Mouse (Mus musculus) forebrain, postnatal 0 days (tissue): ENCODE results near the gene Rora. TPM values are rescaled to one million over a fixed set of nuclear protein-coding genes. Genes with fewer than 3 reads are reported as not detected.

Source experiments
- ATAC-seq: fragments of 200-750 bp; cut with Nextera tagmentation; 2 replicates; pipeline ENCODE4 v1.8.0; 2017; ENCODE audit warnings: mild to moderate bottlenecking, moderate library complexity
- DNase-seq: peaks from one replicate; pipeline ENCODE4 v3.0.0-alpha.2; 2015
- H3K27ac ChIP-seq: fragments of 300-500 bp; sonication (generic); 2 replicates; pipeline ENCODE4 v1.5.1; 2014; ENCODE audit warnings: low read depth, mild to moderate bottlenecking, antibody characterized with exemption, low read length, moderate library complexity, mixed read lengths
- H3K27me3 ChIP-seq: fragments of 300-500 bp; sonication (generic); 2 replicates; pipeline ENCODE4 v1.6.1; 2014; ENCODE audit warnings: mild to moderate bottlenecking, low read length, mixed read lengths; ENCODE audit not compliant: insufficient read depth
- H3K36me3 ChIP-seq: fragments of 300-500 bp; sonication (generic); 2 replicates; pipeline ENCODE4 v1.6.1; 2014; ENCODE audit warnings: mild to moderate bottlenecking, moderate library complexity; ENCODE audit not compliant: insufficient read depth
- H3K4me1 ChIP-seq: fragments of 300-500 bp; sonication (generic); 2 replicates; pipeline ENCODE4 v1.6.1; 2014; ENCODE audit warnings: antibody characterized with exemption; ENCODE audit not compliant: insufficient read depth
- H3K4me2 ChIP-seq: fragments of 300-500 bp; sonication (generic); 2 replicates; pipeline ENCODE4 v1.6.1; 2014; ENCODE audit warnings: low read depth, mild to moderate bottlenecking, moderate library complexity
- H3K4me3 ChIP-seq: fragments of 300-500 bp; sonication (generic); 2 replicates; pipeline ENCODE4 v1.5.1; 2014; ENCODE audit warnings: low read depth, low read length, mixed read lengths
- H3K9ac ChIP-seq: fragments of 300-500 bp; sonication (generic); 2 replicates; pipeline ENCODE4 v1.6.1; 2014; ENCODE audit warnings: mild to moderate bottlenecking
- H3K9me3 ChIP-seq: fragments of 300-500 bp; sonication (generic); 2 replicates; pipeline ENCODE4 v1.6.1; 2016; ENCODE audit warnings: low read length
- CTCF ChIP-seq: sonication (generic); IDR thresholded peaks from 2 replicates; pipeline ENCODE4 v1.5.1; 2016; ENCODE audit warnings: antibody characterized with exemption, control low read depth, low read depth
- WGBS: fragments of 180-500 bp; shearing (Covaris S2); extraction: QIAGEN DNeasy Blood & Tissue Kit; methylation state at CpG from one replicate; pipeline ENCODE4 v1.1.7; 2014; 5-methylcytosine and 5-hydroxymethylcytosine counted together
- polyA plus RNA-seq: library from polyadenylated mRNA; unstranded; fragments of >200 nt; fragmentation: Nextera tagmentation; extraction: Ambion mirVana; gene quantifications from 2 replicates; pipeline ENCODE4 v1.2.1, GENCODE M21; 2015
- total RNA-seq: library from RNA; depleted of rRNA; stranded (reverse); fragments of >200 nt; gene quantifications from 2 replicates; pipeline ENCODE4 v1.2.3, GENCODE M21; 2014

Rora gene
- total and polyA plus RNA-seq, 2 experiments from 2014 or later: 9.8 to 23.9 TPM

- DNase-seq (no peak), ATAC-seq (no peak)
- Histone ChIP-seq H3K27me3 (no peaks in the 10 kb centered on the region), H3K9me3 (no peaks in the 10 kb centered on the region), H3K36me3 (no peaks in the 10 kb centered on the region), H3K4me2 (no peak overlapping the region), H3K9ac (no peak overlapping the region), H3K27ac (no peak overlapping the region), H3K4me3 (no peak overlapping the region), H3K4me1 (no peaks in the 10 kb centered on the region)
- WGBS: 88% methylated on average over 4 of the region's 4 CpGs
- no peak for TF ChIP-seq CTCF
These were observed 733.7 kb downstream of the Rora start for GRCm38 (mm10) chr9:69387296-69387695.

DNA sequence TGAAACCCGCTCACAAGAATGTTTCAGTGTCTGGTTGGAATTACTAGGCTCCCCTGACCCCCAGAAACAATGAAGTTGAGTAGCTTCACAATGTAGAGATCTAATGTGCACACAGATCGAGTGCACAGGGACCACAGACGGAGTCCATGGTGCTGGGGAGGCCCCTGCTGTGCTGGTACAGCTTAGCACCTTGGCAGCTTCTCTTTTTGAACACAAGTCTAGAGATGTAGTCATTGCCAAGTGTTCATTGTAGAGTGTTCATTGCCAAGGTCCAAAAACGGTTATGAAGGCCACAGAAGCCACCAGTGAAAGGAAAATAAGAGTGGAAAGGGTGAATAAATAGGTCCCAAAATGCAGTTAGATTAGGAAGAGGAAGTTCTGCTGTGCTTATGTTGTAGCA lies 737.0 kb downstream of the Rora start:
- TF ChIP-seq CTCF: no peak
- no peak overlapping the region for H3K27ac ChIP-seq
- no peaks in the 10 kb centered on the region for H3K27me3 ChIP-seq
- H3K4me2 ChIP-seq: no peak overlapping the region
- WGBS: 66% methylated on average over 4 of the region's 4 CpGs
- no peak overlapping the region for H3K9ac ChIP-seq
- no peaks in the 10 kb centered on the region for H3K36me3 ChIP-seq
- no peaks in the 10 kb centered on the region for H3K4me1 ChIP-seq
- DNase-seq (no peak), ATAC-seq (no peak)
- no peak overlapping the region for H3K4me3 ChIP-seq
- no peaks in the 10 kb centered on the region for H3K9me3 ChIP-seq

DNA sequence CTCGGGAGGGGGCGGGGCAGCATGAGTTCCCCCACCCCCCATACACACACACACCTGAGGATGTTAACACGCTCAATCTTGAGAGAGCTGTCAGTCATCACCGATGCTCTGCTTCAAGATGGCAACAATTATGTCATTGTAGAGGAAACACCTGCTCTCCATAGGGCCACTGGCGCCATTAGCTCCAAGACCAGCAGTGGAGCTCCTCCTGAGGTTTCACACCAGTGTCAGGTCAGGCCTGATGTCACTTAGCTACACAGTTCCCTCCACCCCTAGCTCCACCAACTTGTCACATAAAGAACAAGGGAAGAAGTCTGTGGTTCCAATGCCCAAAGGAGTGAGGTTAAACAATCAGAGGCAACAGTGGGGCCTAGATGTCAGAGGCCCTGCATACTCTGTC lies 740.6 kb downstream of the Rora start:
- no peak for TF ChIP-seq CTCF
- no peaks in the 10 kb centered on the region for H3K9me3 ChIP-seq
- H3K27ac ChIP-seq: no peak overlapping the region
- peaks cover 5% of the 10 kb centered on the region; the same call in 1 of the 2 replicates for H3K4me1 ChIP-seq
- H3K4me3 ChIP-seq: no peak overlapping the region
- DNase-seq (no peak), ATAC-seq (no peak)
- no peaks in the 10 kb centered on the region for H3K36me3 ChIP-seq
- no peak overlapping the region for H3K9ac ChIP-seq
- WGBS: 91% methylated on average over 5 of the region's 5 CpGs
- no peak overlapping the region for H3K4me2 ChIP-seq
- H3K27me3 ChIP-seq: no peaks in the 10 kb centered on the region

DNA sequence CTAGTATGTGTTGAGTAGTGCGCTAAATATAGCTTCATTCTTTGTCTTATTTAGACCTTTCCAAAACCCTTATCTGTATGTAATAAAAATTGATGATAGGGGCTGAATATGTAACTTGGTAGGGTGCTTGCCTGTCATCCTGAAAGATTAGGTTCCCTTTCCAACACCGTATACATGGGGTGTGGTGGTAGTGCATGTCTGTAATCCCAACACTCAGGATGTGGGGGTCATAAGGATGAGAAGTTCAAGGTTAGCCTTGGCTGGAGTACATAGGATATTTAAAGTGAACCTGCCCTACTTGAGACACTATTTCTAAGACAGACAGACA lies 743.8 kb downstream of the Rora start:
- Histone ChIP-seq H3K4me2 (peak overlapping the region; percentile 92), H3K27ac (peak overlapping the region; percentile 91), H3K27me3 (no peaks in the 10 kb centered on the region), H3K36me3 (no peaks in the 10 kb centered on the region), H3K4me3 (peak overlapping the region; percentile 66), H3K9me3 (no peaks in the 10 kb centered on the region), H3K4me1 (peaks cover 5% of the 10 kb centered on the region; the same call in 1 of the 2 replicates), H3K9ac (peak overlapping the region; percentile 91)
- WGBS: 67% methylated on average over 2 of the region's 2 CpGs
- DNase-seq (no peak), ATAC-seq (peak; percentile 48)
- TF ChIP-seq CTCF: no peak

DNA sequence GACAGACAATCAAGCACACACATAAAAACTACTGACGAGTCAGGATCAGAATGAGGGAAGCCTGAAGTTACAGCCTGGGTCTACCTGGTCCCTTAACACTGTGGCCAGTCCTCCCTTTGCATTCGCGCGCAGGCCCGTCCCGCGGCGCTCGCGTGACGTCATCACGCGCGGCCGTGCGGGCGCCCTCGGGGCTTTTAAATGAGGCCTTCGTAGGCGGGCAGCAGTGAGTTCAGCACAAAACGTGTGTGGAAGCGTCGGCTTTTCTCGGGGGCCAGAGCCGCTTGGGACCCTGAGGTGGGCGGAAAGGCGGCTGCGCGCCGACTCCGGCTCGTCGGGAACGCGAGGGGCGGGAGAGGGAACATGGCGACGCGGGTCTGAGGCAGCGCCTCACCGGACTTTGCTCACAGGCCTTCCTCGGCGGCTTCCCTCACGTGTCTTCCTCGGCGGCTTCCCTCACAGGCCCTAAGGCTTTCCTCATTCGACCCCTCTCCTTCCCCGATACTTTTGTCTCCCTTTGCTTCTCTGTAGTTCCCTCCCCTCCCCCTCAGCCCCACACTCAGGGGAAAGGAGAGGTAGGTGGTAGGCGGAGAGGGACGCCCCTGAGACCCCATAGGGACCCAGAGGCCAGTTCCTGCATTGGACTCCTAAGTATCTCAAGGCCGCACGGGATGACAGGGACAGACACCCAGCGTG lies 744.3 kb downstream of the Rora start, which contains the start of gene Ice2:
Gene Ice2, plus strand, starts transcription at position 147 of the 693 bp plus-strand sequence.
- Histone ChIP-seq H3K4me2 (peak within 1 kb of the TSS; percentile 92), H3K27me3 (no peaks in the 10 kb centered on the region), H3K9ac (peak within 1 kb of the TSS; percentile 91), H3K27ac (peak within 1 kb of the TSS; percentile 91), H3K4me1 (peaks cover 5% of the 10 kb centered on the region; the same call in 1 of the 2 replicates), H3K36me3 (no peaks in the 10 kb centered on the region), H3K9me3 (no peaks in the 10 kb centered on the region), H3K4me3 (peak within 1 kb of the TSS; percentile 66)
- TF ChIP-seq CTCF: no peak
- DNase-seq (peak; percentile 92), ATAC-seq (peak; percentile 94)
- WGBS: under 1% methylated on average over 52 of the region's 53 CpGs

- H3K4me1 ChIP-seq: peaks cover 5% of the 10 kb centered on the region; the same call in 1 of the 2 replicates
- peak overlapping the region; percentile 92 for H3K4me2 ChIP-seq
These were observed 744.9 kb downstream of the Rora start for GRCm38 (mm10) chr9:69398453-69398850.

GRCm38 (mm10) chr9:69404671-69405070 lies 751.1 kb downstream of the Rora start:
- Histone ChIP-seq H3K36me3 (0 out of 2 replicates have a peak, but pooled peaks cover 12% of the 10 kb centered on the region), H3K4me3 (no peak overlapping the region), H3K4me2 (no peak overlapping the region), H3K27ac (no peak overlapping the region), H3K9ac (no peak overlapping the region), H3K4me1 (no peaks in the 10 kb centered on the region), H3K9me3 (no peaks in the 10 kb centered on the region), H3K27me3 (no peaks in the 10 kb centered on the region)
- no peak for TF ChIP-seq CTCF
- WGBS: 45% methylated on average over 6 of the region's 6 CpGs
- DNase-seq (no peak), ATAC-seq (no peak)

More at GRCm38 (mm10) chr9:69398453-69398850, 744.9 kb downstream of the Rora start:
- Histone ChIP-seq H3K27ac (peak overlapping the region; percentile 91), H3K4me3 (peak overlapping the region; percentile 66), H3K36me3 (no peaks in the 10 kb centered on the region), H3K27me3 (no peaks in the 10 kb centered on the region), H3K9ac (peak overlapping the region; percentile 91), H3K9me3 (no peaks in the 10 kb centered on the region)
- 20% methylated on average over 10 of the region's 10 CpGs for WGBS
- TF ChIP-seq CTCF: no peak
- DNase-seq (no peak), ATAC-seq (peak; percentile 34; the same call in 1 of the 2 replicates)
